Mouse (Mus musculus) CH12.LX (cell line): ENCODE measurements around the gene Gpr157. TPM values are rescaled to one million over a fixed set of nuclear protein-coding genes. Genes with fewer than 3 reads are reported as not detected.

Experiments
- DNase-seq: peaks from one replicate; pipeline ENCODE4 v3.0.0-alpha.2; 2013; ENCODE audit errors: extremely low read depth
- H3K27ac ChIP-seq: 2 replicates; pipeline ENCODE4 v1.5.1; 2012; ENCODE audit warnings: low read depth, mild to moderate bottlenecking, control low read depth, moderate library complexity; ENCODE audit not compliant: insufficient read depth
- H3K27me3 ChIP-seq: replicated peaks from 2 replicates; pipeline ENCODE3; 2012; ENCODE audit warnings: inconsistent platforms
- H3K36me3 ChIP-seq, 2 experiments: replicated peaks in 1 of 2; 2 replicates each; pipeline versions ENCODE3 to v1.6.1; 2012; ENCODE audit warnings: inconsistent platforms in 1 of 2, low read length in 1 of 2, mild to moderate bottlenecking in 1 of 2, mixed read lengths in 1 of 2, moderate library complexity in 1 of 2; ENCODE audit not compliant: control insufficient read depth in 1 of 2, insufficient read depth in 1 of 2
- H3K4me1 ChIP-seq, 2 experiments: 2 replicates each; pipeline ENCODE4 v1.6.1; 2012; ENCODE audit warnings: inconsistent platforms in 1 of 2, moderate library complexity in 1 of 2; ENCODE audit not compliant: insufficient read depth in 2 of 2, control insufficient read depth in 1 of 2
- H3K4me2 ChIP-seq: 2 replicates; pipeline ENCODE4 v1.6.1; 2012; ENCODE audit warnings: low read depth, mild to moderate bottlenecking, control low read depth; ENCODE audit not compliant: poor library complexity, insufficient read depth, severe bottlenecking
- H3K4me3 ChIP-seq, 3 experiments: fragments of 150-350 bp in 1 of 3; sonication (generic) in 1 of 3; replicated peaks in 1 of 3; 2 replicates each; pipeline versions ENCODE3 to v1.5.1; 2011 to 2012; ENCODE audit warnings: low read depth in 2 of 3, low read length in 2 of 3, mild to moderate bottlenecking in 2 of 3, moderate library complexity in 2 of 3, control low read depth in 1 of 3, improper control_type of control experiment in 1 of 3, inconsistent platforms in 1 of 3, mixed read lengths in 1 of 3; ENCODE audit not compliant: poor library complexity in 1 of 3
- H3K79me2 ChIP-seq: replicated peaks from 2 replicates; pipeline ENCODE4 v1.6.1; 2012; ENCODE audit warnings: mild to moderate bottlenecking, moderate library complexity; ENCODE audit not compliant: control insufficient read depth, poor library complexity, insufficient read depth, severe bottlenecking; ENCODE audit errors: extremely low read depth
- H3K9ac ChIP-seq: 2 replicates; pipeline ENCODE4 v1.6.1; 2012; ENCODE audit warnings: low read depth, mild to moderate bottlenecking, control low read depth, moderate library complexity; ENCODE audit not compliant: insufficient read depth
- H3K9me3 ChIP-seq: replicated peaks from 2 replicates; pipeline ENCODE3; 2012; ENCODE audit warnings: low read length, inconsistent platforms, mixed read lengths
- BHLHE40 ChIP-seq: IDR thresholded peaks from 2 replicates; pipeline ENCODE4 v1.6.1; 2011; ENCODE audit warnings: mild to moderate bottlenecking, low read depth, low read length, improper control_type of control experiment
- CTCF ChIP-seq, 2 experiments: IDR thresholded peaks in 1 of 2; conservative IDR thresholded peaks in 1 of 2; 2 replicates each; pipeline ENCODE4 v1.5.1; 2011 to 2012; ENCODE audit warnings: low read depth in 2 of 2, low read length in 2 of 2, improper control_type of control experiment in 1 of 2, inconsistent platforms in 1 of 2, mild to moderate bottlenecking in 1 of 2, moderate library complexity in 1 of 2
- ELF1 ChIP-seq: IDR thresholded peaks from 2 replicates; pipeline ENCODE4 v1.6.1; 2014; ENCODE audit warnings: low read depth, mild to moderate bottlenecking, inconsistent platforms, low read length, improper control_type of control experiment
- EP300 ChIP-seq: IDR thresholded peaks from 2 replicates; pipeline ENCODE4 v1.6.1; 2011; ENCODE audit warnings: low read length, improper control_type of control experiment
- ETS1 ChIP-seq: conservative IDR thresholded peaks from 2 replicates; pipeline ENCODE4 v1.6.1; 2012; ENCODE audit warnings: low read depth, mild to moderate bottlenecking, inconsistent platforms, low read length, improper control_type of control experiment, moderate library complexity
- GABPA ChIP-seq: IDR thresholded peaks from 2 replicates; pipeline ENCODE4 v1.6.1; 2012; ENCODE audit warnings: low read depth, low read length, improper control_type of control experiment, inconsistent platforms; ENCODE audit not compliant: insufficient replicate concordance
- IRF4 ChIP-seq: IDR thresholded peaks from 2 replicates; pipeline ENCODE4 v1.6.1; 2014; ENCODE audit warnings: low read depth, mild to moderate bottlenecking, inconsistent platforms, low read length, improper control_type of control experiment
- JUND ChIP-seq: conservative IDR thresholded peaks from 2 replicates; pipeline ENCODE4 v1.6.1; 2011; ENCODE audit warnings: low read depth, low read length, improper control_type of control experiment
- MAFK ChIP-seq: IDR thresholded peaks from 2 replicates; pipeline ENCODE4 v1.6.1; 2011; ENCODE audit warnings: low read length, improper control_type of control experiment; ENCODE audit not compliant: insufficient replicate concordance
- MAZ ChIP-seq: IDR thresholded peaks from 2 replicates; pipeline ENCODE4 v1.6.1; 2012; ENCODE audit warnings: low read depth, mild to moderate bottlenecking, inconsistent platforms, low read length, improper control_type of control experiment, moderate library complexity
- MXI1 ChIP-seq: IDR thresholded peaks from 2 replicates; pipeline ENCODE4 v1.6.1; 2011; ENCODE audit warnings: mild to moderate bottlenecking, low read depth, low read length, improper control_type of control experiment
- POLR2A ChIP-seq: IDR thresholded peaks from 2 replicates; pipeline ENCODE4 v1.6.1; 2011; ENCODE audit warnings: low read depth, mild to moderate bottlenecking, improper control_type of control experiment, low read length
- POLR2AphosphoS2 ChIP-seq: IDR thresholded peaks from 2 replicates; pipeline ENCODE4 v1.6.1; 2011; ENCODE audit warnings: low read depth, low read length, improper control_type of control experiment
- SIN3A ChIP-seq: IDR thresholded peaks from 2 replicates; pipeline ENCODE4 v1.6.1; 2012; ENCODE audit warnings: low read length, improper control_type of control experiment, inconsistent platforms
- SMC3 ChIP-seq: IDR thresholded peaks from 2 replicates; pipeline ENCODE4 v1.6.1; 2011; ENCODE audit warnings: low read depth, low read length, improper control_type of control experiment
- USF2 ChIP-seq: conservative IDR thresholded peaks from 2 replicates; pipeline ENCODE4 v1.6.1; 2011; ENCODE audit warnings: low read depth, low read length, improper control_type of control experiment
- ZNF384 ChIP-seq: IDR thresholded peaks from 2 replicates; pipeline ENCODE4 v1.6.1; 2012; ENCODE audit warnings: low read depth, low read length, improper control_type of control experiment, inconsistent platforms
- dilution Hi-C: fragments of 300-500 bp; cut with MboI; formaldehyde crosslinking; loops from 2 replicates; pipeline ENCODE4 v1.14.3; 2020; ENCODE audit warnings: low sequenced_read_pairs; ENCODE audit not compliant: extremely low pct_unique_long_range_greater_than_20kb, extremely low pct_ligation_motif_present
- in situ Hi-C: fragments of 300-500 bp; cut with MboI; formaldehyde crosslinking; loops from 3 replicates; pipeline ENCODE4 v1.14.3; 2019; ENCODE audit warnings: low sequenced_read_pairs, low pct_ligation_motif_present, low pct_unique_long_range_greater_than_20kb, mixed read lengths
- polyA plus RNA-seq: library from polyadenylated mRNA; unstranded; fragments of >175 nt; gene quantifications from 2 replicates; pipeline ENCODE4 v1.2.1, GENCODE M21; 2012; ENCODE audit warnings: low read depth; ENCODE audit not compliant: insufficient read length
- total RNA-seq, 2 experiments: library from RNA; depleted of rRNA; stranded (reverse); fragments of 300-350 nt in 1 of 2; fragments of >200 nt in 1 of 2; gene quantifications; 2 replicates each; pipeline ENCODE4 v1.2.3; 2012 to 2014

Gpr157 gene
- total and polyA plus RNA-seq, 3 experiments = 2.6 to 3.5 (median 2.8) TPM

- TF ChIP-seq EP300 (peak; percentile 76), BHLHE40 (peak; percentile 62), SMC3 (no peak), USF2 (no peak), POLR2A (no peak), SIN3A (no peak), MXI1 (peak; percentile 20; the same call in 1 of the 2 replicates), MAZ (peak; percentile 66; the same call in 1 of the 2 replicates), ETS1 (peak; percentile 92), ZNF384 (no peak), ELF1 (no peak), JUND (peak; percentile 74; the same call in 1 of the 2 replicates)
- TF ChIP-seq, all 38 proteins: peak for 14
Measured at GRCm38 (mm10) chr4:150146286-150146685, 59.1 kb downstream of the Gpr157 start (continued).

GRCm38 (mm10) chr4:150151045-150151444, 63.9 kb downstream of the Gpr157 start:
- Histone ChIP-seq H3K36me3 (no peaks in the 10 kb centered on the region), H3K9ac (no peak overlapping the region), H3K4me3 (no peak overlapping the region), H3K79me2 (no peaks in the 10 kb centered on the region), H3K9me3 (peaks cover 11% of the 10 kb centered on the region), H3K27ac (no peak overlapping the region), H3K4me1 (peaks cover 6 to 38% of the 10 kb centered on the region in 2 experiments), H3K4me2 (no peak overlapping the region), H3K27me3 (no peaks in the 10 kb centered on the region)
- dilution Hi-C loops = no loop called here
- DNase-seq = no peak
- TF ChIP-seq GABPA (no peak), SMC3 (no peak), CTCF (conservative IDR thresholded peaks at IDR 0.05 in 1 of 2, IDR thresholded peaks at IDR 0.05 in 1 of 2; ENCODE audit: low read depth in 2 of 2, low read length in 2 of 2) (peak in 1 of 2 experiments; percentile 29; a peak in 1 of 4 replicates), IRF4 (no peak)
- in situ Hi-C loops = no loop called here

- Histone ChIP-seq H3K4me1 (peaks cover 0 to 24% of the 10 kb centered on the region in 2 experiments; a peak in 2 of 4 replicates), H3K9me3 (peaks cover 11% of the 10 kb centered on the region), H3K4me2 (no peak overlapping the region), H3K36me3 (no peaks in the 10 kb centered on the region), H3K4me3 (no peak overlapping the region), H3K27me3 (no peaks in the 10 kb centered on the region), H3K9ac (no peak overlapping the region), H3K79me2 (no peaks in the 10 kb centered on the region), H3K27ac (no peak overlapping the region)
- in situ Hi-C loops (no loop called here), dilution Hi-C loops (no loop called here)
- no peak for DNase-seq
- TF ChIP-seq MAFK (no peak), POLR2AphosphoS2 (no peak), BHLHE40 (peak; percentile 35; the same call in 1 of the 2 replicates)
Measured at GRCm38 (mm10) chr4:150152483-150152882, 65.3 kb downstream of the Gpr157 start.
